Mouse (Mus musculus): Measurements from ENCODE around the gene Gm20388.
A peak's percentile ranks its signal among the peaks of the same experiment; 100 is the strongest.

DNA sequence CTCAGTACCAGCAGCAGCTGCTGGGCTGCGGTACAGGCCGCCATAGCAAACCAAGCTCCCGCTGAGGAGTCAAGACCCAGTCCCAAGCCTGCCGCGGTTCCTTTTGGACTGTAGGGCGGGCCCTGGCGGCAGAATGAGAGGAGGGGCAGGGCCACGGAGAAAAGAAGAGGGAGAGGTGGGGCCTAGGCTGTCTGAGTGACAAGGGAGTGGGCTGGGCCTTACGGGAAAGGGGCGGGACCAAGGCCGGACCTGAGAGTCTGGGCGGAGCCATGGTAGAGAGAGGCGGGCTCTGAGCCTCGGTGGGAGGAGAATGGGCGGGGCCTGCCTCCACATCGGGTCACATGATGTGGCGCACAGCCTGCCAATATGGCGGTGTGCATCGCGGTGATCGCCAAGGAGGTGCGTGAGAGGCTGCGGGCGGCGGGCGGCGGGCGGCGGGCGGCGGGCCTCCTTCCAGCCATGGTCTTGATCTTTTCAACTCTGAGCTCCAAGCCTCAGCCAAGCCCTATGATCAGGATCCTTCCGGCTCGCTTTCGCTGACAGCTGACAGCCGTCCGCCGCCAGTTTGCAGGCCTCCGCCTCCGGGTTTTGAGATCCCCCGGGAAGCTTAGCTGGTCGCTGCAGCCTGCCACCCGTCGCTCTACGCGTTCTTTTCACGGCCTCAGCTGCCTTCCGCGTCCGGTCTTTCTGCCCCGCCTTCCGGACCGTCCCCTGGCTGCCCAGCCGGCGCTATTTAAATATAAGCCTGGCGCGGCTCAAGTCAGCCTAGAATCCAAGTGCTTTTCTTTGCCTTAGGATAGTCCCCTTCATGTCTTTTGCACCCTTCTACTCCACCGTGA is 2700.9 kb downstream of the Gm20388 start, which contains the start of the genes Galns and Trappc2l:
- TF ChIP-seq CTCF (IDR thresholded peaks at IDR 0.05; ENCODE audit: low read depth, low read length) (no peak), EP300 (IDR thresholded peaks at IDR 0.05; ENCODE audit: insufficient read depth, low read depth, low read length) (0 out of 2 replicates have a peak, but pooled peaks have one; percentile 15)

All from ES-Bruce4 (cell line).